Mouse (Mus musculus) myocyte (in vitro differentiated cells): ENCODE results near the gene Tle6.

Source experiments
- REST ChIP-seq: IDR thresholded peaks from one replicate; pipeline ENCODE4 v1.6.1; 2011; ENCODE audit warnings: mild to moderate bottlenecking, control low read depth, moderate library complexity; ENCODE audit not compliant: insufficient read depth, insufficient read length
- TCF12 ChIP-seq: IDR thresholded peaks from one replicate; pipeline ENCODE4 v1.6.1; 2011; ENCODE audit warnings: mild to moderate bottlenecking, control low read depth; ENCODE audit not compliant: poor library complexity, insufficient read depth, severe bottlenecking

- TF ChIP-seq REST: no peak
- no peak for TF ChIP-seq TCF12
Measured at GRCm38 (mm10) chr10:81641978-81642647, 41.2 kb upstream of the Tle6 start.
